Mouse (Mus musculus) liver (tissue): ENCODE measurements around the gene Fpr1.
"Not testable (repeated sequence)": the region's sequence is repeated elsewhere in the genome, so short reads cannot be mapped to it uniquely, and the experiment has no call there.

Experiments used
- DNase-seq: peaks from one replicate; pipeline ENCODE4 v3.0.0-alpha.2; 2020; ENCODE audit warnings: mixed read lengths

Fpr1 gene

GRCm38 (mm10) chr17:17883840-17884239, at the start of gene Fpr1:
Gene Fpr1 (minus strand): TSS chr17:17883940.
- DNase-seq, result no peak

GRCm38 (mm10) chr17:17917782-17918181, 34.0 kb upstream of the Fpr1 start:
- no peak for DNase-seq

GRCm38 (mm10) chr17:17917376-17917775, 33.6 kb upstream of the Fpr1 start:
- DNase-seq, result no peak

- DNase-seq, result not testable (repeated sequence)
Measured at GRCm38 (mm10) chr17:17912618-17913017, 28.9 kb upstream of the Fpr1 start.

- peak; percentile 71 for DNase-seq
Measured at GRCm38 (mm10) chr17:17909636-17910421, 26.1 kb upstream of the Fpr1 start.

- DNase-seq, result no peak
Measured at GRCm38 (mm10) chr17:17900768-17901167, 17.0 kb upstream of the Fpr1 start.

GRCm38 (mm10) chr17:17899268-17899667, 15.5 kb upstream of the Fpr1 start:
- no peak for DNase-seq

- no peak for DNase-seq
Measured at GRCm38 (mm10) chr17:17896039-17896438, 12.3 kb upstream of the Fpr1 start.

- DNase-seq, result no peak
Measured at GRCm38 (mm10) chr17:17889732-17890425, 6.1 kb upstream of the Fpr1 start.

GRCm38 (mm10) chr17:17887774-17888248, 4.1 kb upstream of the Fpr1 start, which contains the start of the genes Fpr2 and Fpr3:
Gene Fpr2 (plus strand): TSS chr17:17887824.
Gene Fpr3 (plus strand): TSS chr17:17887852.
- DNase-seq, result no peak

GRCm38 (mm10) chr17:17882672-17883071, 1.1 kb downstream of the Fpr1 start:
- DNase-seq, result no peak

- no peak for DNase-seq
Measured at GRCm38 (mm10) chr17:17879347-17879746, 4.4 kb downstream of the Fpr1 start.

- no peak for DNase-seq
Measured at GRCm38 (mm10) chr17:17871697-17872096, 12.0 kb downstream of the Fpr1 start.

- no peak for DNase-seq
Measured at GRCm38 (mm10) chr17:17870892-17871550, 12.7 kb downstream of the Fpr1 start.

- no peak for DNase-seq
Measured at GRCm38 (mm10) chr17:17866801-17867469, 16.8 kb downstream of the Fpr1 start.

- DNase-seq, result no peak
Measured at GRCm38 (mm10) chr17:17865168-17865567, 18.6 kb downstream of the Fpr1 start.

- no peak for DNase-seq
Measured at GRCm38 (mm10) chr17:17862360-17862759, 21.4 kb downstream of the Fpr1 start.

- DNase-seq, result no peak
Measured at GRCm38 (mm10) chr17:17860110-17860509, 23.6 kb downstream of the Fpr1 start.

GRCm38 (mm10) chr17:17857446-17857845, 26.3 kb downstream of the Fpr1 start:
- no peak for DNase-seq

GRCm38 (mm10) chr17:17856612-17857011, 27.1 kb downstream of the Fpr1 start:
- DNase-seq, result no peak

GRCm38 (mm10) chr17:17855064-17855838, 28.5 kb downstream of the Fpr1 start, which contains the start of gene Has1:
Gene Has1 (minus strand): TSS chr17:17855205.
- DNase-seq, result no peak
